Mouse (Mus musculus): ENCODE measurements at regions not wholly inside any gene's neighbourhood (a gene's known extent, or its start where the extent isn't known, plus 50 kb on each side); places are given as distances from the start of the nearest gene placed in this dataset.

DNA sequence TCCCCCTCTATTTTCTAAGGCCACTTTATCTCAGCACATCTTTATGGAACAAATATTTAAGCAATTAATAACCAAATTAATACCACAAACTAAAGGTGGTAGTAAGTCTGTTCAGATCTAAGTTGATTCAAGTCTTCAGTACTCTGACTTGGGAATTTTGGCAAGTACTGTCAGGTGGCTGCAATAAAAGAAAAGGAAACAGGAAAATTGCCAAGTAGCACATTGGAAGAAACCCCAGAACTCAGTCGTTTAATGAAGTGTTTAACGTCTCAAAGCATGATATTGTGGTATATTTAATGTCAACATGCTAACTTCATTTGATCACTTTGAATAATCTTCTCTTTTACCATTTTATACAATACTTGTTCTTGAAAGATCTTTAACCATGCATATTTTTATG lies 142.2 kb downstream of the Gm11146 start:
- no peak for DNase-seq (ENCODE audit: low spot score)

DNA sequence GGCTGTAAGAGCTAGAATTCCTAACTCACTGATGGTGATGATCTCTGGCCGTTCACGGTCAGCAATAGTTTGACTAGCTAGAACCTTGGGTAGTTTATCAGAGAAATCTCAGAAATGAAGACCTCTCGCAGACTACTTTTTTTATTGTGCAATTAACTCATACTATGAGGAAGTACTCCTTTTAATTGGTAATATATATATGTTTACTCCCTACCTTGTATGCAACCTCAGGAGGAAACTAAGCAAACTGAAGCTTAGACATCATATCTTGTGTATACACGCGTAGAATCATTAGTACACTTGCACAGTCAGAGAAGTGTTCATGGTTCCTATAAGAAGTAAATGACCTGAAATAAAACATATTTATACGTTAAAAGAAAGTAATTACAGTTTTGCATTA lies 157.2 kb downstream of the Gm11146 start:
- no peak for DNase-seq (ENCODE audit: low spot score)

DNA sequence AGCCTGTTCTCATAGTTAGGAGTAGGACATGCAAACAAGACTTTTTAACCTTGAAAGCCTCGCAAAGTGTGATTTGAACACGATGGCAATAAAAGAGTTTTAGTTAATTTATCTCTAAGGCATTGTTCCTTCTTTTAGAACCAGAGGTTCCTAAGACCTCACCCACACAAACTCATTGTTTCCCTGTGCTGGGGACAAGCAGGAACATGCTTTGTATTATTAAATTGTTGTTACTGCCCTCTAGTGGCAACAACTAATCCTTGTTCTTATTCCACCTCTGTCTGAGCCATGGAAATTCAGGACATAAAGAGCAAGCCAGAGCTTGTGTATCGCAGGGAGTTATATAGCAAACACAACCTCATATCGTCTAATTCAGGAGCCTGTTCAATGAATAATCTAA lies 157.9 kb downstream of the Gm11146 start:
- peak; percentile 69 for DNase-seq (ENCODE audit: low spot score)

DNA sequence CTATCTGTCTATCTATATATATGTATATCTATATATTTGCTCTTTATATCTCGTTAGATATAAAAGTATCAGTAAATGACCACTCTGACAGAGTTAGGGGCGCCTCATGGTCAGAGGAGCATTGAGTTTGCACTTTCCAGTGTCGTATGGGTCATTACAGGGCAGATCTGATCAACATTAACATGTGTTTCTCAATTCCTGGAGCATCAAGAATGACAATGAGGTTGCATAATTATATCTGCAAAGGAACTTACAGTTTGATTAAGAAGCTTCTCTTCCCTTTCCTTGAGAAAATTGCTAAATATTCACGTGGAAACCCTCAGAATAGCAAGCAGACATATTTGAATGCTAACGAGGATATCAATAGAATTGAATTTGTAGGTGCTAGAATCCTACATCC lies 158.6 kb downstream of the Gm11146 start:
- no peak for DNase-seq (ENCODE audit: low spot score)

DNA sequence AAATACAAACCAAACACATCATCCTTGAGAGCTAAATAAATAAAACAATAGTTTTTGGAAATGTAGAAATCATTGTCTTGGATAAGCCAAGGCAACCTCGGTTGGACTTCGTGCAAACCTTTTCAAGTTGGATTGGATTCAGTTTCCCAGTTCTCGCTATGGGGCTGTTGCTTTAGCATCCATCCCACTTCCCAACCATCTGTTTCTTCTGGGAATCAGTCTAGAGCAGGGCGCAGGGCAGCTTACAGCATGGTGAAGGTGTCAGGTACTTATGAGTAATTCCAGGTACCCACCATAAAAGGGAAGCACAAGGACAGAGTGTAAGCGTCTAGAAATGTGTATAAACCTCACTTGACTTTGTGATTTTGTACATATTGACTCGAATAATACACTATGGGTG lies 159.0 kb downstream of the Gm11146 start:
- no peak for DNase-seq (ENCODE audit: low spot score)

DNA sequence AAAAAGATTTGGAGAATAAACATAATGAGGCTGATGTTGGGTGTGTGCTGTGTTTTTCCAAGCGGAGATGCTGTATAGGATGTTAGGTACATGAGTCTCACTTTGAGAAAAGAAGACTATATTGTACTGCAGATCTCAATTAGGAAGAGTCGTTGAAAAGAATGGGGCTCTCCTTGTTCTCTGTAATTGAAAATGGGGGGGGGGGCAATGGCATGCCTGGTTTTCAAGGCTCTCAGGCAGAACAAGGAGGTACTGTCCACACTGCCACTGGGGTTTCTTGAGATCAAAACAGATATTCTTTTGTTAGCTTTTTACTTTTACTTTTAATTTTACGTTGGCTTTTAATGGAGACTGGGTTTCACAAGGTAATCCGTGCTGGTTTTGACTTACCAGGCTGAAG lies 170.5 kb downstream of the Gm11146 start:
- DNase-seq (ENCODE audit: low spot score), result no peak

DNA sequence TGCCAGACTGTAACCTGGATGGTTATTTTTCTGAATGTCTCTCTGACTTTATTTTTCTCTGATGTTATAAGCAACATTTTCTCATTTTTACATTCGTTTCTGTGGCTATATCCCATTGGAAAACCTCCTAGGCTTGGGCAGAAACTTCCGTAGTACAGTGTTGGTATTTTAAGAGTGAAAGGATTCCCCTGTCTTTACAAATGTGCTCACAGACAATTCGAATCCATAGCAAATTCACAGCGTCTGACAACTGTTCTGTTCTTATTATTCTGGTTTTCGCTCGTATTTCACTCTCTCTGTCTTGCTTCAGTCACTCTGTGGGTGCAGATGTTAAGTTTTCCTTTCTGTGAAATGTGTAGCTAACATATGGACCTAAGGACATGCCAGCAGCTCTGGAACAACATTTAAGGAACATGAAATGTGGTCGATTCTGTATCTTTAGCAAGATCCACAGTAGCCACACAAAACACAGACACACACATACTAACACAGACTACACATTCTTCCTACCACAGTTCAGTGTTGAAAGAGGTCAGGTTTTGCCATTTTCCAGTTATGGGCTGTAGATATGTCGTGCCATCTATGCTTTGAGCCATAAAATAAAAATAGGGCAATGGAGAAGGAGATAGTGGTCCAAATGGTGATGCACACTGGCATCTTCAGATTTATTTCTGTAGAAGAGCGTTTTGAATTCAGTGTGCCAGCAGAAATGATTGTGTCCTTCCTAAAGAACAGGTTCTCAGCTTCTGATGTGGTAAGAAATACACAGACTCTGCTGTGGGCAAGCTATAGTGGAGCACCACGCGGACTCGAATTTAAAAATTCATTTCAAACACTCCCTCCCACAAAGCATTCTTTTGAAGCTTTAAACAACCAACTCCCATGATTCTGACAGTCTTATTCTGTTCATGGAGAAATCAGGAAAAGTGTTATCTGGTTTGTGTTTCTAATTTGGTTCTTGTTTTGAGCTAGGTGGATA lies 179.2 kb downstream of the Gm11146 start:
- DNase-seq (ENCODE audit: low spot score), result peak; percentile 31

DNA sequence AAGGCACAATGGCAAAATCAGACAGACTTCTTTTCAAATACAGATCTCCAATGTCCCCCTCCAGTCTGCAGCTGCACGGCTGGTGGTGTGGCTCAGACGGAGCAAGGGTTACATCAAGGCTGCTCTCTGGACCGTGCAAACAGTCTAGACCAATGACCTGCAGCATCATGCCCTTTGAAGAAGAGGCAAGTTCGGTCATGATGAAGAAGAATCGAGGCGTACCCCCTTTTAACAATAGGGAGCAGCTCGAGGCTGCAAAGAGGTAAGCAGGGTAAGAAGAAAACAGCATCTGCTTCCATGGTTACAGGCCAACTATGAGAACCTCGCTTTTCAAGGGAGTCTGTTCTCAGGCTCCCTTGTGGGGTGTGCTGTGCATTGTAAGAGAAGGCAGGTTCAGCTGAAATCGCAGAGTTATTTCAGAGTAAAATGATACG lies 180.3 kb downstream of the Gm11146 start:
- DNase-seq (ENCODE audit: low spot score), result peak; percentile 52

DNA sequence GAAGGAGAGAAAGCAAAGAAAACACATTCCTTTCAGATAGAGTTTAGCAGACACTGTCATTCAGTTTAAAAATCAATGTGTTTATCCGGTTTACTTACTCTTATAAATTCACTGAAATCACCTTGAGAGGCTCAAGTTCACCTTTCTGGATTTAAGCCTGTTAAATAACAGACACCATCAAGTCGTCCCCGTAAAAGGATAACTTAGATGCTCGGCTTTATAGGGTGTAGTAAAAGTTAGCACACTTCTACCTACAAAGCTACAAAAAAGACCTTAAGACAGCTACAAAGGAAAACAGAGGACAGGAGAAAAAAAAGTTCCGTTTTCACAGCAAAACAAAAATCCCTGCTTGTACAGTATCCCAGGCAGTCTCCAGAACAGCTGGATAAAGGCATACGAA lies 180.9 kb downstream of the Gm11146 start:
- no peak for DNase-seq (ENCODE audit: low spot score)

DNA sequence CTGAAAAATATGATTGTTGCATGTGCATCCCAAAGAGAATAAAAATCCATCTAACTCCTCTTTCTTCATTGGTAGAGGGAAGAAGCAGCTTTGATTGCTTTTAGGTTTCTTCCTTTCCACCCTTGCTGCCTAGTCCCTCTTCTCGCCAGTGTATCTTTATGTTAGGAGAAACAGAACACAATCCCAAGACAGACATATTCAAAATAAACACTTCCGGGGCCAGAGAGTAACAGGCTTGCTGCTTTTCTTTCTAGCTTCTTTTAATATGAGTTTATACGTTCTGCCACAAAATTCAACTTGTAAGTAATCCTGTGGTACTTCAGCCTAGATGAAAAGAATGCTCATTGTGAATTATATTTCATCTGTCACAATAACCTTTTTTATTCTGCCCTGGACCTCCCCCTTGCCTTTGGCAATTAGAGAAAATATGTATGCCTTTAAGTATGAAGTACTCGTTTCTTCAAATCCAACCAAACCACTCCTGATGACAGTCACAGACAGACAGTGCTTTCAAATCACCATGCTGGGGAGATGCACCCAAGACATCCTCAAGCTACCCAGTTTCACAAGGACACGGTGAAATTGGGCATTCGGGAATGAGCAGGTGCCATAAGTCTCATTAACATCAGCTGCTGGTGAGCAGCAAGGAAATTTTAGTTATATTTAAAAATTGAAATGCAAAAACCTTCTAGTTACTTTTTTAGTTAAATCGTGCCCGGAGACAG lies 181.6 kb downstream of the Gm11146 start:
- DNase-seq (ENCODE audit: low spot score), result no peak

DNA sequence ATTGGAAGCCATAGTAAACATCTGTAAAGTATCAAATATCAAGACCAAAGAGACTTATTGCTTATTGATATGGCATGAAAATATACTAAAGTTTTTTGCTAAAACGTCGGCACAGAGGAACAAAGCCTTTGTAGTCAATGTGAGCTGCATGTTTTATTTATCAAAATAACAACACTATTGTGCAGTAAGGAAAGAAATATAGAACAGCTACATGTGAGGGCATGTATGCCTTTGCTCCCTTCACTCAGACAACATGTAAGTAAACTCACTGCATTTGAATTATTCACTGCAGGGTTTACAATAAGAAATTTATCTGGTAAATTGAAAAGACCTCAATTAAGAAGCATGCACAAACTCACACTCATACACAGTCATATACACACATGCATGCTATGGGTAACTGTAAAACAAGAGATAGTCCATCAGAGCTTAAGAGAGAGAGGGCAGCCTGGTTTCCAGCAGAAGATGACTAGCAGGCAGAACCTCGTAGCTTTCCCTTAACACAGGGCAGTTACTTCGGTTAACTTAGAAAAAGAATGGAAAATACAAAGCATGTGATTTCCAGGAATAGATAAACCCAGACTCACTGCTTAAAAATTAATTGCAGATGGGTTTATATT lies 182.7 kb downstream of the Gm11146 start:
- no peak for DNase-seq (ENCODE audit: low spot score)

DNA sequence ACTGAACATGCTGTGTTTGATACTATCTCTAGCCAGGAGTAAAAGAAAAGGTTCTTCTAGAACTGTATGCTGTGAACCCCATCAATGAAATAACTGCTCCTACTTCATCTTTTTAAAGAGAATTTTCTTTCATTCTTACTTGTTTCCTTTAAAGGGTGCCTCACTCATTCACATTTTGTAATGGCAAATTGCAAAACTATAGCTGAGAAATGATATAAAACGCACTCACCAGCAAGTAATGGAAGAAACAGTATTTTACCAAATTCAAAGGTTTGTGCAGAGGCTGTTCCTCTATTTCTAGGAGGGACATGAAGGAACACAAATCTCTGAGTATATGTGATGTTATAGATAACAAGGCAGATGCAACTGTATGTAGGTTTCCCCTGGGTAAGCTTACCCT lies 183.4 kb downstream of the Gm11146 start:
- DNase-seq (ENCODE audit: low spot score), result no peak

DNA sequence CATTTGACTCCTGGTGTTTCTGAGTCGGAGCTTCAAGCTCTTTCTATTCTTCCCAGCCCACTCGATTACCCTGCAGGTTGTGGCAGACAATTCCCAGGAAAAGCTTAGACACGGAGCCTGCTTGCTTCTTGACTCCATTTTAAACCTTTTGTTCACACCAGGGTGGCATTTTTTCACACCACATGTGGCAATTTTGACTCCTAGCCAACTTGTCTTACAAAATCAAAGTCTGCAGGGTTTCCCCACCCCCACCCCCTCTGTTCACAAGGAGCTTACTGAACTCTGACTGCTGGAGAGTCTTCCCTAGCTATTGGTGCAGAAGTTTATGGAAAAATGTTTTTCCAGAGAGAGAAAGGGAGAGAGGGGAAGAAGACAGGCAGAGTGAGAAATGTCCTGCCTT lies 184.1 kb downstream of the Gm11146 start:
- peak; percentile 61 for DNase-seq (ENCODE audit: low spot score)

DNA sequence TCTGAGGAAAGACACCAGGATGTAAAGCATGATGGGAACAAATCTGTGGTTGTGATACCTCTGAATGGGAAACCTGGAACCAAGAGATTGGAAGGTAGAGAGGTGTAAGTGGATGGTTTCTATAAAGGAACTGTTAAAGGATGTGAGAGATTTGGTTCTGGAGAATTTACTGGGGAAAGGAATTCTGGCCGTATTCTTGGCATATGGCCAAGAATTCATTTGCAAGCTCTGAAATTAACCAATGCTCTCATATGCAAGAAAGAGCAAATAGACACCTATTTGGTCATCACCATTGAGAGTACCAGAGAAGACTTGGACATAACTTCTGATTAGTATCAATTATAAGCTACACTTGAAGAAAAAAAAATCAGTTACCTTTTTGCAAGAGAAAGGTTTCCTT lies 187.3 kb downstream of the Gm11146 start:
- no peak for DNase-seq (ENCODE audit: low spot score)

DNA sequence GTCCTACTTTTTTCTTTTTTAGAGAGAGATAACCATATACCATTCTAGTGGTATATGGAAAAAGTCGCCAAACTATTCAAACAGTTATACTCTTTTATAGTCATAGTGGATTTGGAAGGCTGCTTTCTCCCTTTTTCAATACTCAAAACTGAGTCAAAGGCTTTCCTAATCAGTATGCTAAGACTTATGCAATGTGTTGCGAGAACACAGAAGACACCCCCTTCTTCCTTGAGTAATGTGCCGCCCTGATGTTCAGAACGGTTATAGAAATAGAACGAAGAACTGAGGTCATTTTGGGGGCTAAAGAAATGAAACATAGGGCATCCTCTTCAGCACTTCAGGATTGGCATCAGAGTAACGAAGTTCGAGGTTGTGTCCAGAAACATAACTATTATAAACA lies 192.7 kb downstream of the Gm11146 start:
- DNase-seq (ENCODE audit: low spot score), result no peak

DNA sequence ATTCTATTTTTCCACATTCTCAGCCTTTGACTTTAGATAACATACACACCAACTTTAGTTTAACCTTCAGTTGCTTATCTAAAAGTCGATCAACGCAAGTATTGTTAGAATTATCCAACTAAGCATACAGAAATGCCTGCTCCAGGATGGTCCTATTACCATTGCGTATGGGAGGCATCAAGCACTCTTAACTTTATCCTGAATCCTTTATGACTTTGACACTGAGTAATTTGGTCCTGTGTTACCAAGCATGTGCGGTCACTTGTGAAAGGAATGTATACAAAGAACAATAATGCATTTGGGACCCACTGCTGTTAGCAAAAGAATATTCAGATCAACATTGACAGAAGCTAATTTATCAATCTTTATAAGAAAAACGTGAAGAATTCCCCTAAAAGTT lies 194.9 kb downstream of the Gm11146 start:
- no peak for DNase-seq (ENCODE audit: low spot score)

DNA sequence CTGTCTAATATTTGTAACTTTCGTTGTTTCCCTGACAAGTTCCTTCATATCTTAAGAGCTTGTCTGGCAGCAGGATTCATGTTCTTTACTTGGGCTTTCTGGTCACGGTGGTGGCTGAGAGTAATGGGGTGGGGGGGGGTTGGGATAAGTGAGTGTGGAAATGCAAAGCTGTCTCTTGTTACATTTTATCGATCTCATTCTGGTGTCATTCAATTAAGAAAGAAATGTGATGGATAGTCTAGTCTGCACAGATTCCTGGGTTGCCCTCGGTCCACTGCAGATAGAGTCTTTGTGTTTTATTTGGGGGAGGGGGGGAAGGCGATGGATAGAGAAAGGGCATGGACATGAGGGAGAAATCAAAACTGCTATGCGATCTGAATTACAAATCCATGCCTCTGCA lies 196.0 kb downstream of the Gm11146 start:
- DNase-seq (ENCODE audit: low spot score), result no peak

DNA sequence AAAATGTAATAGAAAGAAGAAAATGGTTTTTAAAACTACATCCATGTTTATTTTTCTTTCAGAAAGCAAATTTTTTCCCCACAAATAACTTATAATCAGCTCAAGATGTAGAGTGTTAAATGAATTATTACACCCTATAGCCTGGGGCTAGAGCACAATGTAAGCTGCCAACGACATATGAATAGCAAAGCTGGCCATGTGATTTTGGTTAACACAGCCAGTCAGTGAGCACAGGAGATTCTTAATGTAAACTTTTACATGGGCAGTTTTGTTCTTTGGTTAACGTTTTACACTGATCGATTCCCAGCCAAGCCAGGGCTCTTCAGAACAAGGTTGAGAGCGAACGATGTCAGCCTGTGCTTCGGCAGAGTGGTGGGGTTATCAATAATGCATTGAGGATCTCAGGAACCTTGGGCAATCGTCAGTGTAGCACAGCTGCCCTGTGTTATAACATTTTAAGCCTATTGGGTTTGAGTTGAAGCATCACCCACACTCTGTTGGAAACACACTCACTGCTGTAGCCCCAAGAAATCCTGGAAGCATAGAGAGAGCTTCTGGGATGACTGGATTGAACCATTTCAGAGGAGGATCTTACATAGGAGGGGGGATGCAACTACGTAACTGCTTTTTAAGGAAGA lies 196.6 kb downstream of the Gm11146 start:
- DNase-seq (ENCODE audit: low spot score), result no peak

DNA sequence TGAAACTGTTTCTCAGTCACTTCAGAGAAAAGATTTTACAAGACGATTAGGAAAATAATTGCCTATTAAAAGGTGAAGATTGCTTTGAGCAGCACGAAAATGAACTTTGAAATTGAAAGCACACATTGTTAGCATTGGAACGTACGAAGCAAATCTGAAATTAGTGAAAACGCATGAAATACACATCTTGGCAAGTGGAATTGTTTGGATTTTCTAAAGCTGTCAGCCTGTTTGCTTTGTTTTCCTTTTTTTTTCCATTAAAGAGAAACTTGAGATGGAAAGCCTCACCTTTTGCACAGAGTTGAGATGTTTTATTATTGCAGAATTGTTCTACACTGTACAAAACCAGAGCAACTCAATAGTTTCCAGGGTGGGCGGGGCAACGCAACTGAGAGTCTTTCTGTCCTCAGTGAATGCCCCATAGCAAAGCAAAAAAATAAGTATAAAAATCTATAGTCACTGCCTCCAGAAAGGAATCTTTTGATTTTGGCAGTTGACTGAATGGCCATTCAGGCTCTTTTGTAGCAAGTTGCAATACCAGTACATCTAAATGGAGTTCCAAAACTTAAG lies 199.1 kb downstream of the Gm11146 start:
- no peak for DNase-seq (ENCODE audit: low spot score)

DNA sequence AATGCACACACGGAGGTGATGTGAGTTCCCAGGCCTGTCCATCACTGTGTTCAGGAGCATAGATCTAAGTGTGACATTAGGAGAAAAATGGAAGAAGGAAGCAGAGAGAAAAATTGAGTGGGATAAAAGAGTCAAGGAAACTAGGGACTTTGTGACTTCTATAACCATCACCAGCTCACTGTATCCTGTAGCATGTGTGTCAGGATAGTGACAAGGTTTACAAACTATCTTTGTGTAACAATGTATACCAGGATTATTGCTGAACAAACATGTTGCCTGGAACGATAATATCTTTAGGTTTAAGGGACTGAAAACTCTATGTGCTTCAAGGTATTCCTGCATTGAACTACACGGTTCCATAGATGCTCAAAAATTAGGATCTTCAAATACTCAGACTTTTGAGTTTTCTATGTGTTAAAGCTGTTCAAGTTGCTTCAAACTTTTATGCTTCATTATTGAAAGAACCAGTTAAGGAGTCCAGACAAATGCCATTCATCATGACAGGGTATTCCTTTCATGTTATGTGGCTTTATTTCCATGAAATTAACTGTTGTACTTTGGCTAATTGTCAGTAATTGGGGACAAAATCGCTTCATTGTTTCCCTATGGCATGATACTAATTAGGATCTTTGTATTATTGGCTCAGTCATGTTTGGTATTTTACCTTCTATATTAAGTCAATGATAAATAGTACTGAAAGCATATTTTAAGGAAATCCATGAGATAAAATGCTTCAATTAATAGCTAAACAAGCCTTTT lies 200.5 kb downstream of the Gm11146 start:
- DNase-seq (ENCODE audit: low spot score), result no peak

DNA sequence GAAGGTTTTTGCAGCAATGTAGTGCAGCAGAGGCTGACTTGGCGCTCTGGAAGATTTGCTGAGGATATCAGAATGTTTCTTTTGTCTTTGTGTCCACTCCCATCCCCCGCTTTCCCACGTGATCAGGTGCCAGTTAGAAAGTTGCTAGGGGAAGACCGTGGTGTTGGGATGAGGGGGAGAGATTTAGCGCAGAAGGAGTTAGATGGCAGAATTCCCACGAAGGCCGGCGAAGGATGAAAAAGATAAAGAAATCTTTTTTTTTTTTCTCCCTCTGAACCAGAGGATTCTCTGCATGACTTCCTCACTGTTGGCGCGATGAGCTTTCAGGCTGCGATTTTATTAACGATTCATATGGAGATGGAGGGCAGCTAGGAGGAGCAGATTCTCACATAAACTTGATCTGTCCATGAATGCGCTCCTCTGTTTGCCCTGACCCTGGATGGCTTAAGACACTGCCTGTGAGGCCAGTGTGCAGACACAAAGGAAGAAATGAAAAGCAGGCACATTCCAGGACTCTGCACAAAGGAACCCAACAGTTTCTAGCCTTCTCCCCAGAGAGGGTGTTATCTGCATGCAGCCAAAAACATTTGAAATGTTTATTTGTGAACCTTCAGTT lies 201.5 kb downstream of the Gm11146 start:
- DNase-seq (ENCODE audit: low spot score), result peak; percentile 74

Measured in layer of hippocampus, adult 11-12 months (tissue).